Mouse (Mus musculus) right cerebral cortex, postnatal 25 days (tissue): ENCODE data around the gene Cnih1.
"Not testable (repeated sequence)": the region's sequence is repeated elsewhere in the genome, so short reads cannot be mapped to it uniquely, and the experiment has no call there.

ENCODE experiments used
- DNase-seq: peaks from one replicate; pipeline ENCODE4 v3.0.0; 2022

The Cnih1 gene

GRCm38 (mm10) chr14:46787787-46788504 lies at the start of gene Cnih1:
Gene Cnih1 (minus strand): TSS chr14:46788411.
- DNase-seq, result peak; percentile 90

- peak; percentile 21 for DNase-seq
Observed at GRCm38 (mm10) chr14:46832354-46833272, 44.4 kb upstream of the Cnih1 start.

- peak; percentile 92 for DNase-seq
Observed at GRCm38 (mm10) chr14:46831837-46832333, 43.7 kb upstream of the Cnih1 start, which contains the start of gene Cgrrf1. Gene Cgrrf1 (plus strand): TSS chr14:46832125.

- no peak for DNase-seq
Observed at GRCm38 (mm10) chr14:46831295-46831694, 43.1 kb upstream of the Cnih1 start.

- no peak for DNase-seq
Observed at GRCm38 (mm10) chr14:46827430-46827829, 39.2 kb upstream of the Cnih1 start.

- no peak for DNase-seq
Observed at GRCm38 (mm10) chr14:46823996-46824395, 35.8 kb upstream of the Cnih1 start.

GRCm38 (mm10) chr14:46821873-46822716 lies 33.9 kb upstream of the Cnih1 start, which contains the start of gene Gmfb:
Gene Gmfb (minus strand): TSS chr14:46822242.
- DNase-seq, result peak; percentile 98

GRCm38 (mm10) chr14:46821271-46821872 lies 33.2 kb upstream of the Cnih1 start:
- DNase-seq, result no peak

- DNase-seq, result not testable (repeated sequence)
Observed at GRCm38 (mm10) chr14:46819961-46820360, 31.8 kb upstream of the Cnih1 start.

- no peak for DNase-seq
Observed at GRCm38 (mm10) chr14:46818743-46819142, 30.5 kb upstream of the Cnih1 start.

GRCm38 (mm10) chr14:46816916-46817622 lies 28.9 kb upstream of the Cnih1 start:
- DNase-seq, result no peak

GRCm38 (mm10) chr14:46815640-46816039 lies 27.4 kb upstream of the Cnih1 start:
- DNase-seq, result no peak

- no peak for DNase-seq
Observed at GRCm38 (mm10) chr14:46807927-46808326, 19.7 kb upstream of the Cnih1 start.

- DNase-seq, result no peak
Observed at GRCm38 (mm10) chr14:46806186-46806585, 18.0 kb upstream of the Cnih1 start.

GRCm38 (mm10) chr14:46803791-46804190 lies 15.6 kb upstream of the Cnih1 start:
- DNase-seq, result no peak

GRCm38 (mm10) chr14:46803259-46803658 lies 15.0 kb upstream of the Cnih1 start:
- DNase-seq, result no peak

- no peak for DNase-seq
Observed at GRCm38 (mm10) chr14:46800684-46801345, 12.6 kb upstream of the Cnih1 start.

- DNase-seq, result no peak
Observed at GRCm38 (mm10) chr14:46794157-46794556, 5.9 kb upstream of the Cnih1 start.

GRCm38 (mm10) chr14:46790723-46791122 lies 2.5 kb upstream of the Cnih1 start:
- DNase-seq, result no peak

- no peak for DNase-seq
Observed at GRCm38 (mm10) chr14:46790303-46790702, 2.1 kb upstream of the Cnih1 start.

- DNase-seq, result no peak
Observed at GRCm38 (mm10) chr14:46788505-46788901, 292 bp upstream of the Cnih1 start.
